Mouse (Mus musculus): Measurements from ENCODE around the gene Lyg2.

- no peak for TF ChIP-seq CTCF (IDR thresholded peaks at IDR 0.05; ENCODE audit: extremely low read depth, insufficient read depth, low read length)
- no peak for TF ChIP-seq POLR2A (IDR thresholded peaks at IDR 0.05; ENCODE audit: extremely low read depth, insufficient read depth, low read length)
These were observed 43.1 kb downstream of the Lyg2 start for GRCm38 (mm10) chr1:37873157-37873556.

Data from cortical plate, adult 2 months (tissue).